Mouse (Mus musculus): ENCODE measurements around the gene Jph4.

GRCm38 (mm10) chr14:55135676-55136075, 18.9 kb upstream of the Jph4 start:
- no peak for TF ChIP-seq CTCF (IDR thresholded peaks at IDR 0.05; ENCODE audit: control insufficient read depth, insufficient read depth, insufficient replicate concordance, low read depth, low read length)
- no peak for TF ChIP-seq POLR2A (IDR thresholded peaks at IDR 0.05; ENCODE audit: control insufficient read depth, low read depth, low read length)

Data from testis, adult 2 months (tissue).